Mouse (Mus musculus) forebrain, embryonic 12.5 days (tissue): ENCODE results near the gene Olfr836. TPM values are rescaled to one million over a fixed set of nuclear protein-coding genes. Genes with fewer than 3 reads are reported as not detected.
"Not testable (repeated sequence)": the region's sequence is repeated elsewhere in the genome, so short reads cannot be mapped to it uniquely, and the experiment has no call there.

Source experiments
- ATAC-seq: fragments of 200-750 bp; cut with Nextera tagmentation; 2 replicates; pipeline ENCODE4 v1.8.0; 2017; ENCODE audit warnings: moderate TSS enrichment; ENCODE audit not compliant: low FRiP score
- H3K27ac ChIP-seq: fragments of 300-500 bp; sonication (generic); 2 replicates; pipeline ENCODE4 v1.5.1; 2016; ENCODE audit warnings: mild to moderate bottlenecking
- H3K27me3 ChIP-seq: fragments of 300-500 bp; sonication (generic); 2 replicates; pipeline ENCODE4 v1.6.1; 2016; ENCODE audit warnings: mild to moderate bottlenecking
- H3K36me3 ChIP-seq: fragments of 300-500 bp; sonication (generic); replicated peaks from 2 replicates; pipeline ENCODE4 v1.6.1; 2016; ENCODE audit warnings: mild to moderate bottlenecking
- H3K4me1 ChIP-seq: fragments of 300-500 bp; sonication (generic); 2 replicates; pipeline ENCODE4 v1.6.1; 2016
- H3K4me2 ChIP-seq: fragments of 300-500 bp; sonication (generic); 2 replicates; pipeline ENCODE4 v1.6.1; 2016; ENCODE audit warnings: mild to moderate bottlenecking, moderate library complexity
- H3K4me3 ChIP-seq: fragments of 300-500 bp; sonication (generic); replicated peaks from 2 replicates; pipeline ENCODE4 v1.5.1; 2016; ENCODE audit warnings: mild to moderate bottlenecking
- H3K9ac ChIP-seq: fragments of 300-500 bp; sonication (generic); 2 replicates; pipeline ENCODE4 v1.6.1; 2016; ENCODE audit warnings: mild to moderate bottlenecking
- H3K9me3 ChIP-seq: fragments of 300-500 bp; sonication (generic); 2 replicates; pipeline ENCODE4 v1.6.1; 2016
- WGBS: fragments of 180-500 bp; shearing (Covaris S2); methylation state at CpG from one replicate; pipeline ENCODE4 v1.1.7; 2016; 5-methylcytosine and 5-hydroxymethylcytosine counted together
- polyA plus RNA-seq: library from polyadenylated mRNA; unstranded; fragments of >200 nt; fragmentation: Nextera tagmentation; extraction: Ambion mirVana; gene quantifications from 2 replicates; pipeline ENCODE4 v1.2.1, GENCODE M21; 2016

The Olfr836 gene
- not detected in 2 replicates for polyA plus RNA-seq

GRCm38 (mm10) chr9:19120082-19120481 is at the start of gene Olfr836:
Gene Olfr836 (plus strand): TSS chr9:19120382.
- H3K4me2 ChIP-seq = no peak within 1 kb of the TSS
- ATAC-seq = no peak
- no peaks in the 10 kb centered on the region for H3K36me3 ChIP-seq
- 0 out of 2 replicates have a peak, but pooled peaks cover under 1% of the 10 kb centered on the region for H3K9me3 ChIP-seq
- H3K4me1 ChIP-seq = no peaks in the 10 kb centered on the region
- H3K4me3 ChIP-seq = no peak within 1 kb of the TSS
- no peak within 1 kb of the TSS for H3K27ac ChIP-seq
- no peaks in the 10 kb centered on the region for H3K27me3 ChIP-seq
- no peak within 1 kb of the TSS for H3K9ac ChIP-seq

GRCm38 (mm10) chr9:19084986-19085385 is 35.2 kb upstream of the Olfr836 start:
- ATAC-seq = no peak
- no peaks in the 10 kb centered on the region for H3K36me3 ChIP-seq
- H3K4me1 ChIP-seq = no peaks in the 10 kb centered on the region
- no peak overlapping the region for H3K27ac ChIP-seq
- 45% methylated on average over 3 of the region's 3 CpGs for WGBS
- H3K27me3 ChIP-seq = no peaks in the 10 kb centered on the region
- no peak overlapping the region for H3K9ac ChIP-seq
- H3K4me3 ChIP-seq = no peak overlapping the region
- peaks cover 13% of the 10 kb centered on the region; the same call in 1 of the 2 replicates for H3K9me3 ChIP-seq
- no peak overlapping the region for H3K4me2 ChIP-seq

GRCm38 (mm10) chr9:19092889-19093753 is 27.1 kb upstream of the Olfr836 start:
- H3K27me3 ChIP-seq, H3K27ac ChIP-seq, H3K4me2 ChIP-seq, H3K9me3 ChIP-seq, H3K4me3 ChIP-seq, ATAC-seq, H3K4me1 ChIP-seq, H3K9ac ChIP-seq, H3K36me3 ChIP-seq: not testable (repeated sequence)
- WGBS = 71% methylated on average over 6 of the region's 6 CpGs

- no peak overlapping the region for H3K4me2 ChIP-seq
- H3K9ac ChIP-seq = no peak overlapping the region
- H3K27ac ChIP-seq = no peak overlapping the region
- ATAC-seq = no peak
- no peaks in the 10 kb centered on the region for H3K27me3 ChIP-seq
- H3K4me3 ChIP-seq = no peak overlapping the region
- 0 out of 2 replicates have a peak, but pooled peaks cover 2% of the 10 kb centered on the region for H3K9me3 ChIP-seq
- H3K36me3 ChIP-seq = no peaks in the 10 kb centered on the region
- WGBS = 82% methylated on average over 4 of the region's 4 CpGs
- H3K4me1 ChIP-seq = no peaks in the 10 kb centered on the region
Measured at GRCm38 (mm10) chr9:19097286-19097685, 22.9 kb upstream of the Olfr836 start.

- H3K4me2 ChIP-seq = no peak within 1 kb of the TSS
- no peak for ATAC-seq
- no peak within 1 kb of the TSS for H3K27ac ChIP-seq
- no peaks in the 10 kb centered on the region for H3K9me3 ChIP-seq
- H3K27me3 ChIP-seq = no peaks in the 10 kb centered on the region
- H3K9ac ChIP-seq = no peak within 1 kb of the TSS
- no peak within 1 kb of the TSS for H3K4me3 ChIP-seq
- no peaks in the 10 kb centered on the region for H3K36me3 ChIP-seq
- H3K4me1 ChIP-seq = no peaks in the 10 kb centered on the region
- WGBS = 83% methylated on average over 1 of the region's 1 CpGs
Measured at GRCm38 (mm10) chr9:19136017-19136416, 15.8 kb downstream of the Olfr836 start, which contains the start of gene Olfr837. Gene Olfr837 (plus strand): TSS chr9:19136317.

Other genes with a start within 250 kb of the Olfr836 start
- gene Olfr830, start 245.7 kb upstream of the Olfr836 start, polyA plus RNA-seq = not detected in 2 replicates
- gene Olfr832, start 183.3 kb upstream of the Olfr836 start, polyA plus RNA-seq = not detected in 2 replicates
- gene Olfr834, start 132.4 kb upstream of the Olfr836 start, polyA plus RNA-seq = not detected in 2 replicates
- not detected in 2 replicates for gene Olfr835, start 87.6 kb upstream of the Olfr836 start, polyA plus RNA-seq
- not detected in 2 replicates for gene Olfr837, start 15.9 kb downstream of the Olfr836 start, polyA plus RNA-seq
- not detected in 2 replicates for gene Olfr839-ps1, start 56.9 kb downstream of the Olfr836 start, polyA plus RNA-seq
- gene Olfr843, start 131.6 kb downstream of the Olfr836 start, polyA plus RNA-seq = not detected in 2 replicates
- gene Olfr844, start 196.0 kb downstream of the Olfr836 start, polyA plus RNA-seq = not detected in 2 replicates
- gene Olfr845, start 216.1 kb downstream of the Olfr836 start, polyA plus RNA-seq = not detected in 2 replicates
- gene Olfr846, start 243.6 kb downstream of the Olfr836 start, polyA plus RNA-seq = not detected in 2 replicates